Mouse (Mus musculus): ENCODE results near the gene Pmvk. TPM values are rescaled to one million over a fixed set of nuclear protein-coding genes. Genes with fewer than 3 reads are reported as not detected.
"Not testable (repeated sequence)": the region's sequence is repeated elsewhere in the genome, so short reads cannot be mapped to it uniquely, and the experiment has no call there.

The Pmvk gene
- total RNA-seq, 2 experiments from 2014 or later = 30.1 to 30.3 TPM

- no peak for TF ChIP-seq CTCF (conservative IDR thresholded peaks at IDR 0.05)
- Histone ChIP-seq H3K27ac (peak overlapping the region; percentile 87), H3K4me3 (peak overlapping the region; percentile 82; the same call in 1 of the 2 replicates)
- no peak for DNase-seq (ENCODE audit: low spot score in 2 of 2)
These were observed 34.4 kb upstream of the Pmvk start for GRCm38 (mm10) chr3:89419981-89420380.

GRCm38 (mm10) chr3:89420421-89420820, 33.9 kb upstream of the Pmvk start:
- no peak for TF ChIP-seq CTCF (conservative IDR thresholded peaks at IDR 0.05)
- Histone ChIP-seq H3K4me3 (no peak overlapping the region), H3K27ac (peak overlapping the region; percentile 68; the same call in 1 of the 2 replicates)
- DNase-seq (ENCODE audit: low spot score in 2 of 2) = no peak

GRCm38 (mm10) chr3:89421002-89421774, 33.2 kb upstream of the Pmvk start:
- H3K27ac ChIP-seq = peak overlapping the region; percentile 68
- TF ChIP-seq CTCF (conservative IDR thresholded peaks at IDR 0.05) = no peak
- peak; percentile 57 to 76 for DNase-seq (ENCODE audit: low spot score in 2 of 2)
- peak overlapping the region; percentile 53 for H3K4me3 ChIP-seq

- TF ChIP-seq CTCF (conservative IDR thresholded peaks at IDR 0.05) = no peak
- DNase-seq (ENCODE audit: low spot score in 2 of 2) = no peak
- peak overlapping the region; percentile 68 for H3K27ac ChIP-seq
- peak overlapping the region; percentile 53 for H3K4me3 ChIP-seq
These were observed 32.4 kb upstream of the Pmvk start for GRCm38 (mm10) chr3:89421810-89422473.

- DNase-seq (ENCODE audit: low spot score in 2 of 2) = no peak
- no peak for TF ChIP-seq CTCF (conservative IDR thresholded peaks at IDR 0.05)
- no peak overlapping the region for H3K4me3 ChIP-seq
- no peak overlapping the region for H3K27ac ChIP-seq
These were observed 31.7 kb upstream of the Pmvk start for GRCm38 (mm10) chr3:89422556-89423205.

GRCm38 (mm10) chr3:89424416-89425140, 29.8 kb upstream of the Pmvk start:
- Histone ChIP-seq H3K27ac (no peak overlapping the region), H3K4me3 (no peak overlapping the region)
- DNase-seq (ENCODE audit: low spot score in 2 of 2) = no peak
- TF ChIP-seq CTCF (conservative IDR thresholded peaks at IDR 0.05) = no peak

- DNase-seq (ENCODE audit: low spot score in 2 of 2) = no peak
- no peak overlapping the region for H3K4me3 ChIP-seq
- TF ChIP-seq CTCF (conservative IDR thresholded peaks at IDR 0.05) = no peak
- H3K27ac ChIP-seq = no peak overlapping the region
These were observed 29.2 kb upstream of the Pmvk start for GRCm38 (mm10) chr3:89425141-89425525.

- no peak overlapping the region for H3K4me3 ChIP-seq
These were observed 28.5 kb upstream of the Pmvk start for GRCm38 (mm10) chr3:89425876-89426275.

GRCm38 (mm10) chr3:89429021-89429420, 25.3 kb upstream of the Pmvk start:
- not testable (repeated sequence) for H3K27ac ChIP-seq; H3K4me3 ChIP-seq; DNase-seq (ENCODE audit: low spot score in 2 of 2)

More at GRCm38 (mm10) chr3:89425876-89426275, 28.5 kb upstream of the Pmvk start:
- DNase-seq (ENCODE audit: low spot score in 2 of 2) = no peak
- TF ChIP-seq CTCF (conservative IDR thresholded peaks at IDR 0.05) = no peak
- H3K27ac ChIP-seq = no peak overlapping the region

- Histone ChIP-seq H3K4me3 (peak within 1 kb of the TSS; percentile 76), H3K27ac (peak within 1 kb of the TSS; percentile 93)
- DNase-seq (ENCODE audit: low spot score in 2 of 2) = peak; percentile 95 to 98
- 0 out of 2 replicates have a peak, but pooled peaks have one; percentile 11 for TF ChIP-seq CTCF (conservative IDR thresholded peaks at IDR 0.05)
These were observed 23.9 kb upstream of the Pmvk start, which contains the start of gene Pygo2 for GRCm38 (mm10) chr3:89430171-89431159. Gene Pygo2, plus strand, starts transcription at chr3:89430214.

- no peak for DNase-seq (ENCODE audit: low spot score in 2 of 2)
- no peak for TF ChIP-seq CTCF (conservative IDR thresholded peaks at IDR 0.05)
- no peak overlapping the region for H3K4me3 ChIP-seq
- no peak overlapping the region for H3K27ac ChIP-seq
These were observed 21.7 kb upstream of the Pmvk start for GRCm38 (mm10) chr3:89432606-89433005.

All from layer of hippocampus, adult 2 months (tissue).